Mouse (Mus musculus) E14TG2a.4 (cell line): ENCODE measurements around the gene 5530401A14Rik.

ENCODE experiments used
- CTCF ChIP-seq: conservative IDR thresholded peaks from 2 replicates; pipeline ENCODE4 v1.5.1; 2014; ENCODE audit warnings: low read length
- NANOG ChIP-seq: IDR thresholded peaks from 2 replicates; pipeline ENCODE4 v1.6.1; 2014; ENCODE audit warnings: borderline replicate concordance, low read length, mixed read lengths
- POU5F1 ChIP-seq: IDR thresholded peaks from 2 replicates; pipeline ENCODE4 v1.6.1; 2014; ENCODE audit warnings: low read length, borderline replicate concordance

DNA sequence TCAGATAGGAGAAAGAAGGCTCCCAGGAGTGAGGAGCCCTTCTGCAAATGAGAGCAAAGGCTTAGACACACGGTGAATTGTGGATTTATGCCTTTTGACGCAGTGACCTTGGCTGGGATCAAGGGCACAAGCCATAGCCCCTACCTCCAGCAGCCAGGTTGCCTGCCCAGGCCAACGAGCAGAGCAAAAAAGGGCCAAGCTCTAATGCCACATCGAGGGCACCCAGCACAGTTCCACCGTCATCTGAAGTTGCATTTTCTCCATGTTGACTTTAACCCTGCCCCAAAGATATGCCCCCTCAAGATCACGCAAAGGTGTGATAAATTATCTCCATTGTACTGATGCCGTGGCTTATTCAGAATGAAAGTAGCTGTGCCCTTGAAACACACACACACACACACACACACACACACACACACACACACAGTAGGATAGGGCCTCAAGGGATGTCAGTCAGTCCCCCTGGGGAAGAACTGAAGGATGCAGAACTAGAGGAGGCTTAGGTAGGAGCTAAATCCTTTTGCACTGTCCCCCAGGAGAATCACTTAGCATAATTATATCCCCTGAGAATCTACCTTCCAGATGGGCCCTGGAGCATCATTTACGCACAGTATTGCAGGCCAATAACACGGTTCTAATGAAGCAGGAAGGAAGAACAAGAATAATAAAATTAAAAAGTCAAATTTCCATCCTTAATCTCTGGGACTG lies 11.2 kb downstream of the 5530401A14Rik start:
- no peak for TF ChIP-seq CTCF
- TF ChIP-seq POU5F1 = no peak
- TF ChIP-seq NANOG = no peak
